Mouse (Mus musculus) embryonic facial prominence, embryonic 10.5 days (tissue): ENCODE data around the gene Dhx40. TPM values are rescaled to one million over a fixed set of nuclear protein-coding genes. Genes with fewer than 3 reads are reported as not detected.
"Not testable (repeated sequence)": the region's sequence is repeated elsewhere in the genome, so short reads cannot be mapped to it uniquely, and the experiment has no call there.

ENCODE experiments used
- DNase-seq: peaks from one replicate; pipeline ENCODE4 v3.0.0-alpha.2; 2017; ENCODE audit warnings: low spot score
- H3K27ac ChIP-seq: fragments of 300-500 bp; sonication (generic); replicated peaks from 2 replicates; pipeline ENCODE4 v1.5.1; 2016; ENCODE audit warnings: mild to moderate bottlenecking
- H3K27me3 ChIP-seq: fragments of 300-500 bp; sonication (generic); replicated peaks from 2 replicates; pipeline ENCODE4 v1.6.1; 2016; ENCODE audit warnings: low read depth, mild to moderate bottlenecking; ENCODE audit not compliant: poor library complexity, severe bottlenecking
- H3K36me3 ChIP-seq: fragments of 300-500 bp; sonication (generic); replicated peaks from 2 replicates; pipeline ENCODE4 v1.6.1; 2016; ENCODE audit warnings: mild to moderate bottlenecking, moderate library complexity
- H3K4me1 ChIP-seq: fragments of 300-500 bp; sonication (generic); 2 replicates; pipeline ENCODE4 v1.6.1; 2016
- H3K4me3 ChIP-seq: fragments of 300-500 bp; sonication (generic); 2 replicates; pipeline ENCODE4 v1.5.1; 2016; ENCODE audit warnings: mild to moderate bottlenecking, moderate library complexity
- H3K9me3 ChIP-seq: fragments of 300-500 bp; sonication (generic); 2 replicates; pipeline ENCODE4 v1.6.1; 2016; ENCODE audit warnings: mild to moderate bottlenecking
- WGBS: fragments of 180-500 bp; shearing (Covaris S2); methylation state at CpG from one replicate; pipeline ENCODE4 v1.1.7; 2016; 5-methylcytosine and 5-hydroxymethylcytosine counted together
- polyA plus RNA-seq: library from polyadenylated mRNA; unstranded; fragments of >200 nt; fragmentation: Nextera tagmentation; extraction: Ambion mirVana; gene quantifications from 2 replicates; pipeline ENCODE4 v1.2.1, GENCODE M21; 2016

Dhx40 gene
- polyA plus RNA-seq, 1 experiment from 2014 or later = 34.6 TPM

- H3K4me3 ChIP-seq = no peak overlapping the region
- no peak overlapping the region for H3K27ac ChIP-seq
- no peaks in the 10 kb centered on the region for H3K36me3 ChIP-seq
- no peaks in the 10 kb centered on the region for H3K27me3 ChIP-seq
- 57% methylated on average over 8 of the region's 8 CpGs for WGBS
- H3K9me3 ChIP-seq = no peaks in the 10 kb centered on the region
- H3K4me1 ChIP-seq = 0 out of 2 replicates have a peak, but pooled peaks cover 7% of the 10 kb centered on the region
- no peak for DNase-seq
Observed at GRCm38 (mm10) chr11:86834628-86835338, 27.2 kb upstream of the Dhx40 start.

- no peaks in the 10 kb centered on the region for H3K9me3 ChIP-seq
- no peaks in the 10 kb centered on the region for H3K4me1 ChIP-seq
- H3K27me3 ChIP-seq = no peaks in the 10 kb centered on the region
- no peaks in the 10 kb centered on the region for H3K36me3 ChIP-seq
- 77% methylated on average over 7 of the region's 7 CpGs for WGBS
- H3K4me3 ChIP-seq = no peak overlapping the region
- DNase-seq = no peak
- no peak overlapping the region for H3K27ac ChIP-seq
Observed at GRCm38 (mm10) chr11:86834050-86834449, 26.5 kb upstream of the Dhx40 start.

GRCm38 (mm10) chr11:86833153-86833552, 25.6 kb upstream of the Dhx40 start:
- H3K27me3 ChIP-seq = no peaks in the 10 kb centered on the region
- no peak overlapping the region for H3K4me3 ChIP-seq
- no peaks in the 10 kb centered on the region for H3K9me3 ChIP-seq
- DNase-seq = no peak
- no peaks in the 10 kb centered on the region for H3K4me1 ChIP-seq
- H3K27ac ChIP-seq = no peak overlapping the region
- 62% methylated on average over 3 of the region's 3 CpGs for WGBS
- no peaks in the 10 kb centered on the region for H3K36me3 ChIP-seq

GRCm38 (mm10) chr11:86828396-86828795, 20.9 kb upstream of the Dhx40 start:
- Histone ChIP-seq H3K9me3 (no peaks in the 10 kb centered on the region), H3K4me3 (no peak overlapping the region), H3K27me3 (no peaks in the 10 kb centered on the region), H3K27ac (no peak overlapping the region), H3K4me1 (no peaks in the 10 kb centered on the region), H3K36me3 (no peaks in the 10 kb centered on the region)
- 81% methylated on average over 6 of the region's 6 CpGs for WGBS
- no peak for DNase-seq

- no peak overlapping the region for H3K27ac ChIP-seq
- H3K36me3 ChIP-seq = no peaks in the 10 kb centered on the region
- H3K4me1 ChIP-seq = no peaks in the 10 kb centered on the region
- H3K4me3 ChIP-seq = no peak overlapping the region
- no peak for DNase-seq
- H3K27me3 ChIP-seq = no peaks in the 10 kb centered on the region
- 86% methylated on average over 2 of the region's 2 CpGs for WGBS
- no peaks in the 10 kb centered on the region for H3K9me3 ChIP-seq
Observed at GRCm38 (mm10) chr11:86827476-86828245, 20.1 kb upstream of the Dhx40 start.

- WGBS = 93% methylated on average over 7 of the region's 7 CpGs
- H3K27ac ChIP-seq = no peak overlapping the region
- no peak for DNase-seq
- no peaks in the 10 kb centered on the region for H3K36me3 ChIP-seq
- H3K4me1 ChIP-seq = no peaks in the 10 kb centered on the region
- no peaks in the 10 kb centered on the region for H3K27me3 ChIP-seq
- no peak overlapping the region for H3K4me3 ChIP-seq
- no peaks in the 10 kb centered on the region for H3K9me3 ChIP-seq
Observed at GRCm38 (mm10) chr11:86824433-86824832, 16.9 kb upstream of the Dhx40 start.

- H3K9me3 ChIP-seq = no peaks in the 10 kb centered on the region
- peaks cover 3% of the 10 kb centered on the region; the same call in 1 of the 2 replicates for H3K4me1 ChIP-seq
- H3K27ac ChIP-seq = no peak overlapping the region
- WGBS = 92% methylated on average over 7 of the region's 7 CpGs
- no peaks in the 10 kb centered on the region for H3K36me3 ChIP-seq
- no peak overlapping the region for H3K4me3 ChIP-seq
- no peaks in the 10 kb centered on the region for H3K27me3 ChIP-seq
- no peak for DNase-seq
Observed at GRCm38 (mm10) chr11:86822531-86822930, 15.0 kb upstream of the Dhx40 start.

GRCm38 (mm10) chr11:86819536-86819935, 12.0 kb upstream of the Dhx40 start:
- Histone ChIP-seq H3K27me3 (no peaks in the 10 kb centered on the region), H3K4me3 (no peak overlapping the region), H3K36me3 (no peaks in the 10 kb centered on the region), H3K9me3 (no peaks in the 10 kb centered on the region), H3K27ac (no peak overlapping the region), H3K4me1 (peaks cover 3% of the 10 kb centered on the region; the same call in 1 of the 2 replicates)
- DNase-seq = no peak
- 69% methylated on average over 8 of the region's 8 CpGs for WGBS

- DNase-seq = no peak
- 87% methylated on average over 2 of the region's 2 CpGs for WGBS
- H3K27ac ChIP-seq = no peak overlapping the region
Observed at GRCm38 (mm10) chr11:86818928-86819327, 11.4 kb upstream of the Dhx40 start.

GRCm38 (mm10) chr11:86816288-86816687, 8.7 kb upstream of the Dhx40 start:
- H3K4me1 ChIP-seq, DNase-seq, H3K27ac ChIP-seq, H3K4me3 ChIP-seq, H3K9me3 ChIP-seq, H3K36me3 ChIP-seq, H3K27me3 ChIP-seq: not testable (repeated sequence)
- WGBS = 93% methylated on average over 3 of the region's 3 CpGs

More at GRCm38 (mm10) chr11:86818928-86819327, 11.4 kb upstream of the Dhx40 start:
- Histone ChIP-seq H3K4me3 (no peak overlapping the region), H3K27me3 (no peaks in the 10 kb centered on the region), H3K36me3 (no peaks in the 10 kb centered on the region), H3K4me1 (peaks cover 3% of the 10 kb centered on the region; the same call in 1 of the 2 replicates), H3K9me3 (no peaks in the 10 kb centered on the region)

- H3K4me1 ChIP-seq, H3K36me3 ChIP-seq, DNase-seq, H3K9me3 ChIP-seq, H3K27me3 ChIP-seq, H3K27ac ChIP-seq, H3K4me3 ChIP-seq: not testable (repeated sequence)
- 9% methylated on average over 7 of the region's 11 CpGs for WGBS
Observed at GRCm38 (mm10) chr11:86814481-86814880, 6.9 kb upstream of the Dhx40 start.

GRCm38 (mm10) chr11:86813256-86813655, 5.7 kb upstream of the Dhx40 start:
- not testable (repeated sequence) for H3K4me3 ChIP-seq, DNase-seq, H3K4me1 ChIP-seq, H3K9me3 ChIP-seq, H3K36me3 ChIP-seq, H3K27ac ChIP-seq, H3K27me3 ChIP-seq
- WGBS = 82% methylated on average over 7 of the region's 11 CpGs

GRCm38 (mm10) chr11:86811326-86811630, 3.7 kb upstream of the Dhx40 start:
- WGBS = 90% methylated on average over 1 of the region's 1 CpGs

More at GRCm38 (mm10) chr11:86811326-86811630, 3.7 kb upstream of the Dhx40 start:
- no peak overlapping the region for H3K27ac ChIP-seq
- H3K9me3 ChIP-seq = no peaks in the 10 kb centered on the region
- no peaks in the 10 kb centered on the region for H3K27me3 ChIP-seq
- peaks cover under 1% of the 10 kb centered on the region; the same call in 1 of the 2 replicates for H3K36me3 ChIP-seq
- DNase-seq = no peak
- H3K4me3 ChIP-seq = no peak overlapping the region
- peaks cover 12% of the 10 kb centered on the region for H3K4me1 ChIP-seq
